Mouse (Mus musculus) adrenal gland, postnatal 25 days (tissue): ENCODE results near the gene Defa28. TPM values are rescaled to one million over a fixed set of nuclear protein-coding genes. Genes with fewer than 3 reads are reported as not detected.
"Not testable (repeated sequence)": the region's sequence is repeated elsewhere in the genome, so short reads cannot be mapped to it uniquely, and the experiment has no call there.

Experiments
- DNase-seq: peaks from one replicate; pipeline ENCODE4 v3.0.0; 2021; ENCODE audit warnings: mixed read lengths
- long read RNA-seq: library from polyadenylated mRNA; stranded (forward); transcript quantifications from one replicate; pipeline ENCODE4 v2.0.0, GENCODE M21; 2021
- total RNA-seq: library from RNA; stranded (reverse); gene quantifications from 2 replicates; pipeline ENCODE4 v1.2.3, GENCODE M21; 2021

The Defa28 gene
- not detected in 2 replicates for total RNA-seq
- long read RNA-seq = 0 reads

DNA sequence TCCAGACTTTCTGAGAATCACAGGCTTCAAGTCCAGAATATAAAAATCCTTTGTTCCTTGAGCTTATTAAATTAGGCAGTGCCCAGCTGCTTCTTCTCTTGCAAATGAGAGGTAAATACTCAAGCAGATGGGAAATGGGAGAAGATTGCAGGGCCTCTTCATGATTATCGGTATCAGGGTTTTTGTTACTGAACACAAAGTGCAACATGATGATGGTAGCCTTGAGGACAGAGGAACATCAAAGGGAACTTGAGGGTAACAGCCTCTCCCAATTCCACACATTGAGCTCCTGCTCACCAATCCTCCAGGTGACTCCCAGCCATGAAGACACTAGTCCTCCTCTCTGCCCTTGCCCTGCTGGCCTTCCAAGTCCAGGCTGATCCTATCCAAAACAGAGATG, at the start of gene Defa28:
Gene Defa28, plus strand, starts transcription at position 301 of the 400 bp plus-strand sequence.
- not testable (repeated sequence) for DNase-seq

GRCm38 (mm10) chr8:21565086-21565485, 17.7 kb upstream of the Defa28 start, which contains the start of gene Defa37:
TSS of gene Defa37 (plus strand) at chr8:21565386.
- DNase-seq = not testable (repeated sequence)

DNA sequence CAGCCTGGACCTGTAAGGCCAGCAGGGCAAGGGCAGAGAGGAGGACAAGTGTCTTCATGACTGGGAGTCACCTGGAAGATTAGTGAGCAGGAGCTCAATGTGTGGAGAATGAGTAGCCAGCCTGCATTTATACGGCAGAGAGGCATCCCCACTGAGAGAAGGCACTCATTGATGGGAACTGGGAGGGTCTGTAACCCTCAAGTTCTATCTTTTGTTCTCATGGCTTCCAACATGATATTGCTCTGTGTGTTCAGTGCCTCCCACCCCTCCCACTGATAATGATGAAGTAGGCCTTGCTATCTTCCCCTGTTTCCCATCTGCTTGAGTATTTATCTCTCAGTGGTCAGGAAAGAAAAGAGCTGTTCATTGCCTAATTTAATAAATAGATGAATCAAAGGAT, 11.6 kb downstream of the Defa28 start, which contains the start of gene Gm7861:
Gene Gm7861, minus strand, starts transcription at position 101 of the 400 bp plus-strand sequence.
- DNase-seq = not testable (repeated sequence)

DNA sequence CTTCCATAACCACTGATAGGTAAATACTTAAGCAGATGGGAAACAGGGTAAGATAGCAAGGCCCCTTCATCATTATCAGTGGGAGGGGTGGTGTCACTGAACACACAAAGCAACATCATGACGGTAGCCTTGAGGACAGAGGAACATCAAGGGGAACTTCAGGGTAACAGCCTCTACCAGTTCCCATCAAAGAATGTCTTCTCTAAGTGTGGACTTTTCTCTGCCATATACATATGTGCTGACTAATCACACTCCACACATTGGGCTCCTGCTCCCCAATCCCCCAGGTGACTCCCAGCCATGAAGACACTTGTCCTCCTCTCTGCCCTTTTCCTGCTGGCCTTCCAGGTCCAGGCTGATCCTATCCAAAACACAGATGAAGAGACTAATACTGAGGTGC, 35.1 kb downstream of the Defa28 start, which contains the start of gene Defa26:
Gene Defa26, plus strand, starts transcription at position 301 of the 400 bp plus-strand sequence.
- not testable (repeated sequence) for DNase-seq

Other genes starting within 250 kb of the Defa28 start
- not detected in 2 replicates for gene Defa2, start 204.5 kb upstream of the Defa28 start, total RNA-seq
- not detected in 2 replicates for gene Defa33, start 191.2 kb upstream of the Defa28 start, total RNA-seq
- gene Defa36, start 155.6 kb upstream of the Defa28 start, total RNA-seq = not detected in 2 replicates
- gene Gm7849, start 126.4 kb upstream of the Defa28 start, total RNA-seq = not detected in 2 replicates
- not detected in 2 replicates for gene Defa20, start 73.7 kb upstream of the Defa28 start, total RNA-seq
- gene Defa32, start 54.0 kb upstream of the Defa28 start, total RNA-seq = not detected in 2 replicates
- gene Defa37, start 17.6 kb upstream of the Defa28 start, total RNA-seq = not detected in 2 replicates
- not detected in 2 replicates for gene Gm7861, start 11.5 kb downstream of the Defa28 start, total RNA-seq
- gene Defa26, start 35.2 kb downstream of the Defa28 start, total RNA-seq = not detected in 2 replicates
- gene Defa17, start 72.8 kb downstream of the Defa28 start, total RNA-seq = not detected in 2 replicates
- not detected in 2 replicates for gene Defa34, start 82.8 kb downstream of the Defa28 start, total RNA-seq
- not detected in 2 replicates for gene AY761184, start 120.6 kb downstream of the Defa28 start, total RNA-seq
- not detected in 2 replicates for gene Defa24, start 151.5 kb downstream of the Defa28 start, total RNA-seq
- not detected in 2 replicates for gene Defb50, start 240.5 kb downstream of the Defa28 start, total RNA-seq